Mouse (Mus musculus) olfactory bulb, adult 2 months (tissue): ENCODE measurements around the gene Gm45808.

Source experiments
- CTCF ChIP-seq: fragments of 200-500 bp; IDR thresholded peaks from 2 replicates; pipeline ENCODE4 v1.5.1; 2012; ENCODE audit warnings: low read depth, mild to moderate bottlenecking, low read length, moderate library complexity; ENCODE audit not compliant: insufficient read depth
- POLR2A ChIP-seq: fragments of 200-500 bp; IDR thresholded peaks from 2 replicates; pipeline ENCODE4 v1.6.1; 2012; ENCODE audit warnings: mild to moderate bottlenecking, low read depth, low read length, moderate library complexity; ENCODE audit not compliant: insufficient read depth

GRCm38 (mm10) chr7:45451344-45451982, 35.1 kb downstream of the Gm45808 start:
- peak; percentile 73 for TF ChIP-seq CTCF
- TF ChIP-seq POLR2A = no peak
